Mouse (Mus musculus): ENCODE measurements around the gene Trabd2b. TPM values are rescaled to one million over a fixed set of nuclear protein-coding genes. Genes with fewer than 3 reads are reported as not detected.

The Trabd2b gene
- total and polyA plus RNA-seq, 3 experiments = not detected

- H3K9me3 ChIP-seq (replicated peaks; ENCODE audit: insufficient read depth, low read length) = no peaks in the 10 kb centered on the region
- H3K4me3 ChIP-seq (ENCODE audit: control insufficient read depth in 1 of 2, insufficient read depth in 1 of 2, low read depth in 2 of 2, low read length in 2 of 2) = no peak overlapping the region
- no peak for TF ChIP-seq ZKSCAN1 (IDR thresholded peaks at IDR 0.05; ENCODE audit: low read depth, low read length)
- TF ChIP-seq GABPA (IDR thresholded peaks at IDR 0.05; ENCODE audit: low read depth, low read length) = no peak
- no peak for TF ChIP-seq GATA1 (IDR thresholded peaks at IDR 0.05; ENCODE audit: low read depth, low read length)
- no peak for TF ChIP-seq MYC (IDR thresholded peaks at IDR 0.05; ENCODE audit: low read depth, low read length)
- TF ChIP-seq ETS1 (IDR thresholded peaks at IDR 0.05; ENCODE audit: low read depth, low read length) = no peak
- TF ChIP-seq TCF12 (IDR thresholded peaks at IDR 0.05; ENCODE audit: low read depth, low read length) = no peak
- TF ChIP-seq POLR2AphosphoS2 (IDR thresholded peaks at IDR 0.05; ENCODE audit: low read length) = no peak
- H3K9ac ChIP-seq (ENCODE audit: control insufficient read depth, low read depth, low read length, poor library complexity, severe bottlenecking) = no peak overlapping the region
- no peaks in the 10 kb centered on the region for H3K36me3 ChIP-seq (ENCODE audit: control insufficient read depth in 1 of 2, insufficient read depth in 2 of 2, low read length in 2 of 2)
- no peak for DNase-seq (ENCODE audit: low read depth, low spot score)
- no peaks in the 10 kb centered on the region for H3K4me1 ChIP-seq (ENCODE audit: control insufficient read depth in 1 of 2, insufficient read depth in 2 of 2, low read length in 2 of 2)
- no peaks in the 10 kb centered on the region for H3K27me3 ChIP-seq (ENCODE audit: control insufficient read depth in 1 of 2, insufficient read depth in 2 of 2, low read length in 2 of 2)
- H3K27ac ChIP-seq (ENCODE audit: control insufficient read depth, low read depth, low read length) = no peak overlapping the region
- no peaks in the 10 kb centered on the region for H3K79me2 ChIP-seq (ENCODE audit: control insufficient read depth, insufficient read depth, low read length, poor library complexity)
These were observed 59.1 kb downstream of the Trabd2b start for GRCm38 (mm10) chr4:114465641-114466040.

GRCm38 (mm10) chr4:114467371-114468094 lies 61.0 kb downstream of the Trabd2b start:
- Histone ChIP-seq H3K4me1 (ENCODE audit: control insufficient read depth in 1 of 2, insufficient read depth in 2 of 2, low read length in 2 of 2) (no peaks in the 10 kb centered on the region), H3K79me2 (ENCODE audit: control insufficient read depth, insufficient read depth, low read length, poor library complexity) (no peaks in the 10 kb centered on the region), H3K4me3 (ENCODE audit: control insufficient read depth in 1 of 2, insufficient read depth in 1 of 2, low read depth in 2 of 2, low read length in 2 of 2) (no peak overlapping the region), H3K9ac (ENCODE audit: control insufficient read depth, low read depth, low read length, poor library complexity, severe bottlenecking) (no peak overlapping the region), H3K27me3 (ENCODE audit: control insufficient read depth in 1 of 2, insufficient read depth in 2 of 2, low read length in 2 of 2) (no peaks in the 10 kb centered on the region), H3K36me3 (ENCODE audit: control insufficient read depth in 1 of 2, insufficient read depth in 2 of 2, low read length in 2 of 2) (no peaks in the 10 kb centered on the region), H3K9me3 (replicated peaks; ENCODE audit: insufficient read depth, low read length) (no peaks in the 10 kb centered on the region), H3K27ac (ENCODE audit: control insufficient read depth, low read depth, low read length) (no peak overlapping the region)
- TF ChIP-seq USF2 (IDR thresholded peaks at IDR 0.05; ENCODE audit: borderline replicate concordance in 1 of 2, insufficient read depth in 1 of 2, low read depth in 1 of 2, low read length in 2 of 2) (no peak), ELF1 (IDR thresholded peaks at IDR 0.05; ENCODE audit: low read depth, low read length) (no peak)
- DNase-seq (ENCODE audit: low read depth, low spot score) = no peak

GRCm38 (mm10) chr4:114468095-114468429 lies 61.5 kb downstream of the Trabd2b start:
- no peak overlapping the region for H3K27ac ChIP-seq (ENCODE audit: control insufficient read depth, low read depth, low read length)
- DNase-seq (ENCODE audit: low read depth, low spot score) = no peak
- H3K79me2 ChIP-seq (ENCODE audit: control insufficient read depth, insufficient read depth, low read length, poor library complexity) = no peaks in the 10 kb centered on the region
- TF ChIP-seq ETS1 (IDR thresholded peaks at IDR 0.05; ENCODE audit: low read depth, low read length) (no peak), ZC3H11A (IDR thresholded peaks at IDR 0.05; ENCODE audit: low read depth, low read length) (no peak), ELF1 (IDR thresholded peaks at IDR 0.05; ENCODE audit: low read depth, low read length) (no peak), EP300 (IDR thresholded peaks at IDR 0.05; ENCODE audit: low read depth in 1 of 2, low read length in 2 of 2) (no peak), UBTF (IDR thresholded peaks at IDR 0.05; ENCODE audit: borderline replicate concordance, insufficient read depth, low read depth, low read length) (no peak), TCF12 (IDR thresholded peaks at IDR 0.05; ENCODE audit: low read depth, low read length) (no peak), SMC3 (IDR thresholded peaks at IDR 0.05; ENCODE audit: low read depth, low read length) (no peak), RCOR1 (IDR thresholded peaks at IDR 0.05; ENCODE audit: low read depth, low read length) (no peak), BHLHE40 (IDR thresholded peaks at IDR 0.05; ENCODE audit: borderline replicate concordance, low read depth, low read length) (no peak), SIN3A (IDR thresholded peaks at IDR 0.05; ENCODE audit: low read length) (no peak), GABPA (IDR thresholded peaks at IDR 0.05; ENCODE audit: low read depth, low read length) (no peak), MEF2A (IDR thresholded peaks at IDR 0.05; ENCODE audit: extremely low read depth, insufficient replicate concordance, low read depth, low read length, poor library complexity, severe bottlenecking) (no peak)
- no peak overlapping the region for H3K9ac ChIP-seq (ENCODE audit: control insufficient read depth, low read depth, low read length, poor library complexity, severe bottlenecking)
- no peak overlapping the region for H3K4me3 ChIP-seq (ENCODE audit: control insufficient read depth in 1 of 2, insufficient read depth in 1 of 2, low read depth in 2 of 2, low read length in 2 of 2)
- no peaks in the 10 kb centered on the region for H3K36me3 ChIP-seq (ENCODE audit: control insufficient read depth in 1 of 2, insufficient read depth in 2 of 2, low read length in 2 of 2)
- no peaks in the 10 kb centered on the region for H3K9me3 ChIP-seq (replicated peaks; ENCODE audit: insufficient read depth, low read length)
- no peaks in the 10 kb centered on the region for H3K4me1 ChIP-seq (ENCODE audit: control insufficient read depth in 1 of 2, insufficient read depth in 2 of 2, low read length in 2 of 2)
- H3K27me3 ChIP-seq (ENCODE audit: control insufficient read depth in 1 of 2, insufficient read depth in 2 of 2, low read length in 2 of 2) = no peaks in the 10 kb centered on the region
